Mouse (Mus musculus) inflammation-experienced regulatory T-cells, adult 16 weeks (primary cell): ENCODE results near the gene Ankrd66. TPM values are rescaled to one million over a fixed set of nuclear protein-coding genes. Genes with fewer than 3 reads are reported as not detected.

Experiments used
- polyA plus RNA-seq: library from polyadenylated mRNA; unstranded; fragments of 100-300 nt; shearing (Covaris generic); gene quantifications from one replicate; pipeline ENCODE4 v1.2.1, GENCODE M21; 2017

Ankrd66 gene
- polyA plus RNA-seq = not detected

DNA sequence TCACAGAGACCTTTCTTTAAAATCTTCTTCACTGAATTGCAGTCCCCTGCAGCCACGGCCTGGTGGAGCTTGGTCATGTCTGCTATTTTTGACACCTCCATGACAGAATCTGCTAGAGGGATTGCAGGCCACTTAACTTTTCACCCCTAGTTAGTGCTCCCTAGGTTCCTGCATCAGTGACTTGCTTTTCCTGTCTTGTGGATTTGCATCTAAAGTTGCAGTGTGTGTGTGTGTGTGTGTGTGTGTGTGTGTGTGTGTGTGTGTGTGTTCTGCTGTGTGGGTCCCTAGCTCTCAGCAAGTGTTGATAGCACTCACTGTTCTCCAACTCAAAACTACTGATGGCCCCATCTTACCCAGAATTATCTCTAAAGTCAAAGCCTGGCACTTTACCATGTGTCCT, at the start of gene Ankrd66:
Gene Ankrd66 (minus strand): TSS at position 101 of the 400 bp plus-strand sequence.

DNA sequence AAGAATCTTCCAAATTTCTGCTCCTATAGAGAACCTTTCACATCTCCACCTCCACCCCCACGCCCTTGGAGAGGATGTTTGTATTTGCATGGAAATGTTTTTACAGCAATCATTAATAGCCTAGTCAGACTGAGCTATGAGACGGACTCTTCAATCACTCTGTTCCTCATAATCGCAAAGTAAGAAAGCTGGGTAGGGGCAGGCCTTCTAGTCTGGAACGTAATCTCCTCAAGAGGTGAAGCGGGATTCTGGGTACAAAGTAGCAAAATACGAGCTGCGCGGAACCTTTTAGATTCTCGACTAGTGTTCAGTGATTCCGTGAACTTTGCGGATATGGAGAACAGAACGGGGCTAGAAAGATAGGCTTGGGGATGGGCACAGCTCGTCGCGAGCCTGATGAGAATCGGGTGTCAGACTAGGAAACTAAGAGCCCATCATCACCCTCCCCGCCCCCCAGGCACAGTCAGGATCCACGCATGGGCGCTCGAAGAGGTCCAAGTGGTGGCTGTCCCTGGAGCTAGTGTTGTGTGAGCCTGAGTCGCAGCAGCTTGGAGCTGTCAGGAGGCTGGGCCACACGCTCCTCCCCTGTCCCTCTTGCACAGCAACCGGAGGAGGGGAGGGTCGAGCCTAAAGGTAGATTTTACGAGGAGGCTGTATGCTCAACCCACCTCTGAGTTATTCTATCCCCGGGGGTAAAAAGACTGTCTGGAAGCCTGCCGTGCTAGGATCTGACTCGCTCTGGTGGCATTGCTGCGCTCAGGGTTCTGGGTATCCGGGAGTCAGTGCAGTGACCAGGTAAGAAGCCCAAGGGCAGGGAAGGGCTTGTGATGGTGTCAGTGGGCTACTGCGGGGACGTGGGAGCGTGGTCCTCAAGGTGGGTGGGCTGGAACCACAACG, 24.8 kb upstream of the Ankrd66 start, which contains the start of gene Pla2g7:
Gene Pla2g7 (plus strand): TSS at position 107 of the 897 bp plus-strand sequence.

DNA sequence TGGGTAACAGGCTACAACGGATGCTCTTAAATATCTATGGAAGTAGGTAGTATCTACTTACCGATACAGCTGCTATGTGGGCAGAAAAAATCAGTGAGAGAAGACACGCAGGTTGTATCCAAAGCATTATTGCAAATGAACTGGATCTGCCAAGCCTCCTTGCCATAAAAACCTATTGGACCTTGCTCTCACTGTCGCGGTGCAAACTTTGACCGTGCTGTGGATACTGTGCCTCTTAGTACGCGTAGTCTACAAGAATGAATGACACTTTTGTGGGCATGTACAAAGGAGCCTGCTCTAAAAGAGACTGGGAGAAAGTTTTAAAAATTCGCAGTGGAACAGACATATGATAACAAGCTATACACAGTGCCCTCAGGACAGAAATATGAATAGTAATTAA, 40.8 kb downstream of the Ankrd66 start, which contains the start of gene Mep1a:
Gene Mep1a (minus strand): TSS at position 221 of the 400 bp plus-strand sequence.

Other genes starting within 250 kb of the Ankrd66 start
- 0.07 TPM for gene Adgrf5, start 183.2 kb downstream of the Ankrd66 start, polyA plus RNA-seq
- gene Mep1a, start 40.8 kb downstream of the Ankrd66 start, polyA plus RNA-seq = not detected
- gene Pla2g7, start 24.5 kb upstream of the Ankrd66 start, polyA plus RNA-seq = 2.4 TPM
- gene Tdrd6, start 86.7 kb upstream of the Ankrd66 start, polyA plus RNA-seq = not detected
- 15.0 TPM for gene Slc25a27, start 123.6 kb upstream of the Ankrd66 start, polyA plus RNA-seq
- 1.3 TPM for gene Cyp39a1, start 123.8 kb upstream of the Ankrd66 start, polyA plus RNA-seq